In the genomic region with DNA sequence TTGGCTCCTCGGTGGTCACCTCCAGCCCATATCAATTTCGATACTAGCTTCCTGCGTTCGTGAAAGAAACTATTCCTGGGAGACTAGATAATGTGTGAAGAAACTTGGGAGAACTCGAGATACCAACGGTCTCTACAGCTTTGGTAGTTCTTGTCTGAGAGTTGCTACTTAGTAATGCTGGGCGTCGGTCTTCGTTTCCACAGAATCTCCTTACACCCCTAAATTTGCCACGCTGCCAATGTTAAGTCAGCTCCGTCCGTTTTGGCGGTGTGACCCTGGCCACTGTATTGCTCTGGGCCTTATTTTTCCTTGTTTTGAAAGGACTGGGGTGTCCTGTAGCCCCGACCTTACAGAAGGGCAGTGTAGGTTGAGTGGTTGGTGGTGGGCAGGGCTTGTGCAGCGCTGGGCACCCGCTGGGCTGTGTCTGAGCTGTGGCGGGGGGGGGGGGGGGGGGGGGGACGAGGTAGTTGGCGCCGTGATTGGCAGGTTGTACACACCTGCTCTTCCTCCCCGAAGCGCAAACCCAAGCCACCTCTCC, we compare ENCODE assay signal across 10 mouse cellular contexts. TPM values are rescaled to one million over a fixed set of nuclear protein-coding genes. Genes with fewer than 3 reads are reported as not detected.
DNase-seq lines count a peak whose midpoint lies in the region; ATAC-seq and TF ChIP-seq lines count a peak whose summit lies in the region.
"Had no signal": no experiment of that assay in that cellular context is flagged by ENCODE, and none has a peak within 500 bp of the region (broad histone marks: within the 10 kb centered on the region; RNA-seq: fewer than 3 reads in every experiment).

No protein-coding gene starts in this region.

- H3K9me3 ChIP-seq in liver, embryonic 15.5 days (replicated peaks): no peaks in the 10 kb centered on the region

- H3K4me3 ChIP-seq in testis, adult 2 months (ENCODE audit: control insufficient read depth, low read depth, low read length): peak overlapping the region; percentile 49
- H3K4me3 ChIP-seq in liver, embryonic 15.5 days (replicated peaks): peak overlapping the region; percentile 23

- H3K36me3 ChIP-seq in testis, adult 2 months (ENCODE audit: control insufficient read depth, insufficient read depth, low read length): no peaks in the 10 kb centered on the region
- no peaks in the 10 kb centered on the region for H3K36me3 ChIP-seq in liver, embryonic 15.5 days (replicated peaks)

- peak overlapping the region; percentile 56 for H3K4me2 ChIP-seq in liver, embryonic 15.5 days

- no peak for TF ChIP-seq CTCF in testis, adult 2 months (IDR thresholded peaks at IDR 0.05; ENCODE audit: control insufficient read depth, insufficient read depth, insufficient replicate concordance, low read depth, low read length)

- peaks cover 13% of the 10 kb centered on the region for H3K4me1 ChIP-seq in testis, adult 2 months (ENCODE audit: control insufficient read depth, insufficient read depth, low read length)
- no peaks in the 10 kb centered on the region for H3K4me1 ChIP-seq in liver, embryonic 15.5 days (replicated peaks)

- no peaks in the 10 kb centered on the region for H3K27me3 ChIP-seq in testis, adult 2 months (ENCODE audit: control insufficient read depth, insufficient read depth, low read length)
- H3K27me3 ChIP-seq in liver, embryonic 15.5 days: peaks cover 74% of the 10 kb centered on the region

- intact Hi-C loops in heart, postnatal 10 days (cut with DNase I): loop anchor here (1.0 kb wide), 1 partner anchor 119 kb away; no protein-coding TSS in a partner anchor

- no peak overlapping the region for H3K27ac ChIP-seq in testis, adult 2 months (ENCODE audit: control insufficient read depth, insufficient read depth, low read depth, low read length)
- H3K27ac ChIP-seq in liver, embryonic 15.5 days (replicated peaks): no peak overlapping the region

- WGBS in liver, embryonic 15.5 days (ENCODE audit: insufficient replicate concordance): 4% methylated on average over 20 of the region's 22 CpGs

- TF ChIP-seq POLR2A in testis, adult 2 months (IDR thresholded peaks at IDR 0.05; ENCODE audit: control insufficient read depth, low read depth, low read length): no peak

- no peak for ATAC-seq in liver, embryonic 15.5 days (ENCODE audit: insufficient read depth)
- ATAC-seq in megakaryocyte progenitor cell, adult 5-6 weeks (replicated peaks; ENCODE audit: poor library complexity): no peak

- no peak overlapping the region for H3K9ac ChIP-seq in liver, embryonic 15.5 days

- no peak for DNase-seq in testis, postnatal 10 days (ENCODE audit: low spot score)
- peak; percentile 34 to 44 for DNase-seq in heart, postnatal 10 days
- no peak for DNase-seq in Muller cell, postnatal 12 days (ENCODE audit: inconsistent ontology term)
- no peak for DNase-seq in right cerebral cortex, postnatal 36 days (ENCODE audit: low spot score in 2 of 2)
- DNase-seq: right cerebral cortex, postnatal 25 days had no signal

RNA-seq across cellular contexts. Expression of a gene that starts 6.4 kb away (rescaled TPM):
- polyA plus RNA-seq in testis, adult 2 months (2012; rRNA removed): 0.01 TPM in 2 replicates
- total RNA-seq in heart, postnatal 10 days (2021): 100 to 1,000 TPM; 181 to 223 TPM
- polyA plus RNA-seq in liver, embryonic 15.5 days (2015; fragmentation: Nextera tagmentation; extraction: Ambion mirVana): 0.38 and 0.61 TPM in 2 replicates
- not detected in 2 replicates for total RNA-seq in megakaryocyte progenitor cell, adult 5-6 weeks (2015)
- total RNA-seq in megakaryocyte progenitor cell, adult 5-6 weeks (2017): not detected in 2 replicates
- total RNA-seq: layer of hippocampus, postnatal 10 days had no signal
- polyA plus RNA-seq: cortical plate, adult 2 months had no signal

Comparison
In these comparisons a context has a peak if more than half of its experiments do, and no peak if none do; other contexts are left out.
1. DNase-seq: peak in heart, postnatal 10 days (2 of 2); none in testis, postnatal 10 days (single experiment), Muller cell, postnatal 12 days (single experiment) and right cerebral cortex, postnatal 36 days (0 of 2).
2. RNA of a gene that starts 6.4 kb away (total RNA-seq): 181 to 223 TPM in heart, postnatal 10 days; not detected in megakaryocyte progenitor cell, adult 5-6 weeks; every median in the first group is over 100 times any median in the second.